9 mouse cellular contexts compared by ENCODE assay signal in genomic region chr1:168291643-168292040, GRCm38 (mm10).
DNase-seq lines count a peak whose midpoint lies in the region; ATAC-seq and TF ChIP-seq lines count a peak whose summit lies in the region.
"Had no signal": no experiment of that assay in that cellular context is flagged by ENCODE, and none has a peak within 500 bp of the region (broad histone marks: within the 10 kb centered on the region; RNA-seq: fewer than 3 reads in every experiment).

No protein-coding gene starts in this region.

- peaks cover 25% of the 10 kb centered on the region for H3K4me1 ChIP-seq in heart, adult 2 months (ENCODE audit: control insufficient read depth, insufficient read depth, low read length)
- H3K4me1 ChIP-seq in liver, embryonic 12.5 days = peaks cover 69% of the 10 kb centered on the region
- H3K4me1 ChIP-seq in liver, postnatal 0 days (ENCODE audit: insufficient read depth) = peaks cover 41% of the 10 kb centered on the region
- H3K4me1 ChIP-seq in hindbrain, embryonic 15.5 days (replicated peaks) = peaks cover 71% of the 10 kb centered on the region
- peaks cover 39% of the 10 kb centered on the region for H3K4me1 ChIP-seq in neural tube, embryonic 14.5 days (ENCODE audit: control insufficient read depth, insufficient read depth, low read length)

- WGBS in heart, adult 2 months = 68% methylated on average over 6 of the region's 6 CpGs
- WGBS in liver, embryonic 12.5 days (ENCODE audit: insufficient replicate concordance) = 79% methylated on average over 6 of the region's 6 CpGs
- 84% methylated on average over 6 of the region's 6 CpGs for WGBS in liver, postnatal 0 days (ENCODE audit: insufficient replicate concordance)
- WGBS in hindbrain, embryonic 15.5 days = 48% methylated on average over 6 of the region's 6 CpGs
- 44% methylated on average over 6 of the region's 6 CpGs for WGBS in neural tube, embryonic 14.5 days

- H3K27ac ChIP-seq in heart, adult 2 months = peak overlapping the region; percentile 80
- peak overlapping the region; percentile 36; the same call in 1 of the 2 replicates for H3K27ac ChIP-seq in liver, embryonic 12.5 days
- no peak overlapping the region for H3K27ac ChIP-seq in liver, postnatal 0 days (ENCODE audit: low read depth)
- peak overlapping the region; percentile 58 for H3K27ac ChIP-seq in hindbrain, embryonic 15.5 days (replicated peaks)
- peak overlapping the region; percentile 62; the same call in 1 of the 2 replicates for H3K27ac ChIP-seq in neural tube, embryonic 14.5 days (ENCODE audit: low read depth, low read length)
- H3K27ac ChIP-seq: intestine, embryonic 15.5 days had no signal

- H3K4me2 ChIP-seq in liver, embryonic 12.5 days = no peak overlapping the region
- no peak overlapping the region for H3K4me2 ChIP-seq in liver, postnatal 0 days (ENCODE audit: low read depth, low read length)
- H3K4me2 ChIP-seq in hindbrain, embryonic 15.5 days = 0 out of 2 replicates have a peak overlapping the region, but pooled peaks have one; percentile 16
- H3K4me2 ChIP-seq in neural tube, embryonic 14.5 days (ENCODE audit: low read depth, low read length) = no peak overlapping the region
- H3K4me2 ChIP-seq: intestine, embryonic 15.5 days had no signal

- intact Hi-C loops in heart, adult 2 months (cut with DNase I) = no loop called here
- intact Hi-C loops in heart, postnatal 25 days (cut with DNase I) = no loop called here

- DNase-seq in heart, adult 2 months = no peak
- no peak for DNase-seq in heart, postnatal 25 days (ENCODE audit: low spot score)
- no peak for DNase-seq in liver, postnatal 0 days
- no peak for DNase-seq in adrenal gland, adult (ENCODE audit: inconsistent age in 2 of 2, low spot score in 1 of 2)

- TF ChIP-seq POLR2A in heart, adult 2 months (IDR thresholded peaks at IDR 0.05; ENCODE audit: insufficient read depth, low read depth, low read length) = no peak

- peak overlapping the region; percentile 22 for H3K9ac ChIP-seq in heart, adult 2 months (ENCODE audit: low read depth, low read length)
- no peak overlapping the region for H3K9ac ChIP-seq in liver, embryonic 12.5 days
- H3K9ac ChIP-seq in liver, postnatal 0 days (replicated peaks) = no peak overlapping the region
- no peak overlapping the region for H3K9ac ChIP-seq in hindbrain, embryonic 15.5 days
- H3K9ac ChIP-seq in neural tube, embryonic 14.5 days (replicated peaks; ENCODE audit: low read depth, low read length) = no peak overlapping the region
- H3K9ac ChIP-seq: intestine, embryonic 15.5 days had no signal

- ATAC-seq in liver, embryonic 12.5 days = no peak
- ATAC-seq in liver, postnatal 0 days = no peak
- ATAC-seq in hindbrain, embryonic 15.5 days (ENCODE audit: low FRiP score, low read depth) = 0 out of 2 replicates have a peak, but pooled peaks have one; percentile 25
- no peak for ATAC-seq in neural tube, embryonic 14.5 days (ENCODE audit: low read depth)
- ATAC-seq in frontal cortex, adult (ENCODE audit: low TSS enrichment) = no peak
- ATAC-seq: intestine, embryonic 15.5 days had no signal

- no peak for TF ChIP-seq CTCF in heart, adult 2 months (IDR thresholded peaks at IDR 0.05)
- no peak for TF ChIP-seq CTCF in liver, postnatal 0 days (IDR thresholded peaks at IDR 0.05; ENCODE audit: low read depth)

- H3K36me3 ChIP-seq in heart, adult 2 months (ENCODE audit: control insufficient read depth, insufficient read depth, low read length) = peaks cover 3% of the 10 kb centered on the region; the same call in 1 of the 2 replicates
- H3K36me3 ChIP-seq in liver, embryonic 12.5 days = peaks cover 8% of the 10 kb centered on the region; the same call in 1 of the 2 replicates
- H3K36me3 ChIP-seq in liver, postnatal 0 days (replicated peaks; ENCODE audit: insufficient read depth, low read length) = no peaks in the 10 kb centered on the region; the same call in 1 of the 2 replicates
- no peaks in the 10 kb centered on the region for H3K36me3 ChIP-seq in hindbrain, embryonic 15.5 days
- H3K36me3 ChIP-seq in neural tube, embryonic 14.5 days (ENCODE audit: control insufficient read depth, insufficient read depth, low read length) = no peaks in the 10 kb centered on the region
- H3K36me3 ChIP-seq: intestine, embryonic 15.5 days had no signal

- no peaks in the 10 kb centered on the region for H3K27me3 ChIP-seq in heart, adult 2 months (ENCODE audit: control insufficient read depth, insufficient read depth, low read length)
- H3K27me3 ChIP-seq in liver, embryonic 12.5 days (replicated peaks) = peaks cover 9% of the 10 kb centered on the region
- H3K27me3 ChIP-seq in liver, postnatal 0 days (ENCODE audit: insufficient read depth, low read length) = no peaks in the 10 kb centered on the region
- H3K27me3 ChIP-seq in hindbrain, embryonic 15.5 days = no peaks in the 10 kb centered on the region
- H3K27me3 ChIP-seq in neural tube, embryonic 14.5 days (ENCODE audit: control insufficient read depth, insufficient read depth, low read length) = no peaks in the 10 kb centered on the region
- H3K27me3 ChIP-seq: intestine, embryonic 15.5 days had no signal

- no peak for TF ChIP-seq EP300 in heart, adult 2 months (IDR thresholded peaks at IDR 0.05; ENCODE audit: insufficient read depth, low read depth, low read length)
- TF ChIP-seq EP300 in liver, postnatal 0 days (IDR thresholded peaks at IDR 0.05; ENCODE audit: low read depth) = no peak

- H3K4me3 ChIP-seq in heart, adult 2 months = peak overlapping the region; percentile 17; the same call in 1 of the 2 replicates
- no peak overlapping the region for H3K4me3 ChIP-seq in liver, embryonic 12.5 days
- H3K4me3 ChIP-seq in liver, postnatal 0 days (ENCODE audit: low read depth, low read length) = no peak overlapping the region
- H3K4me3 ChIP-seq in hindbrain, embryonic 15.5 days = no peak overlapping the region
- H3K4me3 ChIP-seq in neural tube, embryonic 14.5 days (ENCODE audit: low read depth, low read length) = no peak overlapping the region
- H3K4me3 ChIP-seq: intestine, embryonic 15.5 days had no signal

- no peaks in the 10 kb centered on the region for H3K9me3 ChIP-seq in liver, embryonic 12.5 days (replicated peaks)
- H3K9me3 ChIP-seq in liver, postnatal 0 days (ENCODE audit: low read length) = 0 out of 2 replicates have a peak, but pooled peaks cover 2% of the 10 kb centered on the region
- H3K9me3 ChIP-seq in hindbrain, embryonic 15.5 days = no peaks in the 10 kb centered on the region
- H3K9me3 ChIP-seq in neural tube, embryonic 14.5 days (ENCODE audit: control insufficient read depth, low read length) = no peaks in the 10 kb centered on the region
- H3K9me3 ChIP-seq: intestine, embryonic 15.5 days had no signal

- H3K79me2 ChIP-seq in heart, adult 2 months (replicated peaks; ENCODE audit: control insufficient read depth, insufficient read depth, low read length) = no peaks in the 10 kb centered on the region; the same call in 1 of the 2 replicates
